22 mouse cellular contexts compared by ENCODE assay signal in the genomic region with DNA sequence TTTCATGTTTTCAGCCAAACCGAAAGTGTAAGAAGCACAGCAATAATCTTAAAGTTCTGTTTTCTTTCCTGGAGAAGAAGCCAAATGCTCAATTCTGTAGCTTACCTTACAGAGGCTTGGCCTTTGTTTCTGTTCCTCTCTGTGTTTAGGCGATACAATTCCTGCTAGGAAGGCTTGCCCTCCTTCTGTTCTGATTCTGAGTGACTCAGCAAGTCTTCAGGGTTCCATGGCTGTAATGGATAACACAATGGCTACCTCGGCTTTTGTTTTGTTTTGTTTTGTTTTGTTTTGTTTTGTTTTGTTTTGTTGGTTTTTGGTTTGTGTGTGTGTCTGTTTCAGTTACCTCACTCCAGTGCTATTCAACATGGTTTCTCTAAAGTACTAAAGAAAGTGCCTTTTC.
DNase-seq lines count a peak whose midpoint lies in the region; ATAC-seq and TF ChIP-seq lines count a peak whose summit lies in the region.
"Had no signal": no experiment of that assay in that cellular context is flagged by ENCODE, and none has a peak within 500 bp of the region (broad histone marks: within the 10 kb centered on the region; RNA-seq: fewer than 3 reads in every experiment).

No protein-coding gene starts in this region.

- no peak for TF ChIP-seq CTCF in ES-Bruce4 (IDR thresholded peaks at IDR 0.05; ENCODE audit: low read depth, low read length)

- H3K9ac ChIP-seq in ES-Bruce4 (ENCODE audit: low read depth, poor library complexity, severe bottlenecking) (no peak overlapping the region), ES-E14 (ENCODE audit: insufficient read depth, low read depth, low read length, poor library complexity, severe bottlenecking) (no peak overlapping the region)
- no peak overlapping the region for H3K9ac ChIP-seq in liver, embryonic 12.5 days
- H3K9ac ChIP-seq: embryonic facial prominence, embryonic 13.5 days; embryonic facial prominence, embryonic 15.5 days; forebrain, embryonic 12.5 days had no signal

- H3K36me3 ChIP-seq in ES-Bruce4 (ENCODE audit: control insufficient read depth, insufficient read depth, low read length, poor library complexity, severe bottlenecking) (no peaks in the 10 kb centered on the region), ES-E14 (ENCODE audit: control insufficient read depth, insufficient read depth, low read length, poor library complexity, severe bottlenecking) (no peaks in the 10 kb centered on the region)
- no peaks in the 10 kb centered on the region for H3K36me3 ChIP-seq in liver, embryonic 12.5 days
- H3K36me3 ChIP-seq: embryonic facial prominence, embryonic 13.5 days; embryonic facial prominence, embryonic 15.5 days; forebrain, embryonic 10.5 days; forebrain, embryonic 12.5 days had no signal

- no peaks in the 10 kb centered on the region for H3K4me1 ChIP-seq in ES-Bruce4 (ENCODE audit: control insufficient read depth, insufficient read depth, low read length)
- peaks cover 0 to 5% of the 10 kb centered on the region in 2 experiments; a peak in 3 of 4 replicates for H3K4me1 ChIP-seq in ES-E14 (ENCODE audit: control insufficient read depth in 2 of 2, insufficient read depth in 2 of 2, low read length in 2 of 2, poor library complexity in 1 of 2)
- no peaks in the 10 kb centered on the region for H3K4me1 ChIP-seq in liver, embryonic 12.5 days

- 0 out of 2 replicates have a peak overlapping the region, but pooled peaks have one; percentile 40 for H3K27ac ChIP-seq in ES-Bruce4 (ENCODE audit: insufficient read depth, low read length)
- no peak overlapping the region for H3K27ac ChIP-seq in ES-E14 (ENCODE audit: insufficient read depth, low read depth, low read length, poor library complexity, severe bottlenecking)
- no peak overlapping the region for H3K27ac ChIP-seq in liver, embryonic 12.5 days
- H3K27ac ChIP-seq: embryonic facial prominence, embryonic 13.5 days; embryonic facial prominence, embryonic 15.5 days; forebrain, embryonic 10.5 days; forebrain, embryonic 12.5 days had no signal

- no peak overlapping the region for H3K4me2 ChIP-seq in liver, embryonic 12.5 days
- H3K4me2 ChIP-seq: embryonic facial prominence, embryonic 13.5 days; embryonic facial prominence, embryonic 15.5 days; forebrain, embryonic 12.5 days had no signal

- in situ Hi-C loops in ES-E14 (cut with MboI; ENCODE audit: low sequenced_read_pairs in 2 of 2, unreplicated experiment in 2 of 2) = no loop called here

- ATAC-seq in liver, embryonic 12.5 days = no peak
- ATAC-seq: forebrain, embryonic 14.5 days; forebrain, embryonic 16.5 days had no signal

- DNase-seq in ES-E14 (ENCODE audit: low read depth, low spot score) (no peak), ZHBTc4 (ENCODE audit: low read depth, low spot score) (peak; percentile 24)
- no peak for DNase-seq in urinary bladder, postnatal 4 days (ENCODE audit: low spot score in 2 of 2)
- DNase-seq: adrenal gland, adult 2 months; adrenal gland, postnatal 10 days; adrenal gland, postnatal 25 days; cerebellum, adult 11 months; cerebellum, adult 18-20 months; cerebellum, adult 8-10 months; cerebellum, adult 9-11 months; cerebellum, postnatal 14 days; cerebellum, postnatal 36 days; embryo, embryonic 11 days had no signal

- TF ChIP-seq POLR2A in ES-Bruce4 (IDR thresholded peaks at IDR 0.05; ENCODE audit: insufficient read depth, low read length) = no peak

- H3K4me3 ChIP-seq in ES-Bruce4 (ENCODE audit: low read depth, low read length) = no peak overlapping the region
- no peak overlapping the region for H3K4me3 ChIP-seq in ES-E14 (ENCODE audit: insufficient read depth in 1 of 2, low read depth in 1 of 2, low read length in 2 of 2, poor library complexity in 1 of 2, severe bottlenecking in 1 of 2)
- no peak overlapping the region for H3K4me3 ChIP-seq in liver, embryonic 12.5 days
- H3K4me3 ChIP-seq: embryonic facial prominence, embryonic 13.5 days; embryonic facial prominence, embryonic 15.5 days; erythroblast, embryonic 14.5 days; forebrain, embryonic 10.5 days; forebrain, embryonic 12.5 days had no signal

- no peaks in the 10 kb centered on the region for H3K9me3 ChIP-seq in ES-Bruce4 (replicated peaks; ENCODE audit: control insufficient read depth, insufficient read depth, low read length, poor library complexity, severe bottlenecking)
- no peaks in the 10 kb centered on the region for H3K9me3 ChIP-seq in ES-E14 (ENCODE audit: control insufficient read depth, insufficient read depth, low read depth, low read length)
- H3K9me3 ChIP-seq in liver, embryonic 12.5 days (replicated peaks) = no peaks in the 10 kb centered on the region
- H3K9me3 ChIP-seq: embryonic facial prominence, embryonic 13.5 days; embryonic facial prominence, embryonic 15.5 days; forebrain, embryonic 10.5 days; forebrain, embryonic 12.5 days had no signal

- H3K27me3 ChIP-seq in ES-Bruce4 (ENCODE audit: control insufficient read depth, insufficient read depth, low read length, poor library complexity, severe bottlenecking) = no peaks in the 10 kb centered on the region
- no peaks in the 10 kb centered on the region for H3K27me3 ChIP-seq in liver, embryonic 12.5 days (replicated peaks)
- H3K27me3 ChIP-seq: embryonic facial prominence, embryonic 15.5 days had no signal

- TF ChIP-seq EP300 in ES-Bruce4 (IDR thresholded peaks at IDR 0.05; ENCODE audit: insufficient read depth, low read depth, low read length) = no peak

- WGBS in liver, embryonic 12.5 days (ENCODE audit: insufficient replicate concordance) = 47% methylated on average over 3 of the region's 3 CpGs

TF ChIP-seq in ES-E14, 5 proteins besides CTCF, POLR2A, EP300 and RAD21:
- peak; percentile 84 for TF ChIP-seq MAFK (IDR thresholded peaks at IDR 0.05; ENCODE audit: insufficient read depth, low read depth, low read length)
- no peak for TF ChIP-seq ZC3H11A (IDR thresholded peaks at IDR 0.05; ENCODE audit: borderline replicate concordance, low read depth, low read length)
